Comparison of ENCODE assay signal across 9 mouse cellular contexts in the genomic region with DNA sequence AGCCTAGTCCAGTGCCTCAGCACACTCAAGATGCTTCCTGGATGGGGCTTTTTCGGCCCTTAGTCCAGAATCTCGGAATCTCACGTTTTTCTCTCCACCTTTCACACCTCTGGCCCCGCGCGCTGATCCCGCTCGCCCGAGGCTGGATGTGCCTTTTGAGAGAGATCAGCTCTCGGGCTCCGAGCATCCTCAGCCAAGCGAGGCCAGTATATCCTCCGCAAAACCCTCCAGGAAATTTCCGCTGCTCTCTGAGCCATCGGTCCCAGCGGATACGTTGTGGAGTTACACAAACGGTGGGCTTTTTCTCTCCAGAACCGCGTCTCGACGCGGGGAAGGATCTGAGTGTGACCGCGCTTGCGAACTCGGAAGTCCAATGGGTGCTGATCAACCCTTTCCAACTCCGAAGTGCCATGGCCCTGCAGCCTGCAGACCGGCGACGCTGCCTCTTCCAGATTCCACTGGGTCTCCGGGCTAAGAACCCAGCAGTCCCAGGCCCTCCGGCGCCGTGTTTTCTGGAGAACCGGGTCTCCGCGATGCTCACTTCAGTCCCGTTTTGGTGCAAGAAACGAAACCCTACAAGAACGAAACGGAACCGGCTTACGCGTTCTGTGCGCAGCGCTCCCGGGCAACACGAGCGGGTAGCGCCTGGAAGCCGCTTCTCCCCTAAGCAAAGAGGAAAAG. TPM values are rescaled to one million over a fixed set of nuclear protein-coding genes. Genes with fewer than 3 reads are reported as not detected.
A peak's percentile ranks its signal among the peaks of the same experiment; 100 is the strongest.
DNase-seq lines count a peak whose midpoint lies in the region; ATAC-seq and TF ChIP-seq lines count a peak whose summit lies in the region.
"Had no signal": no experiment of that assay in that cellular context is flagged by ENCODE, and none has a peak within 500 bp of the region (broad histone marks: within the 10 kb centered on the region; RNA-seq: fewer than 3 reads in every experiment).

No protein-coding gene starts in this region.

- H3K4me2 ChIP-seq in heart, embryonic 11.5 days = peak overlapping the region; percentile 71
- peak overlapping the region; percentile 93 for H3K4me2 ChIP-seq in forebrain, embryonic 12.5 days
- peak overlapping the region; percentile 60 for H3K4me2 ChIP-seq in intestine, postnatal 0 days (replicated peaks; ENCODE audit: low read depth)
- H3K4me2 ChIP-seq in midbrain, embryonic 13.5 days (replicated peaks) = peak overlapping the region; percentile 52

- no peak for ATAC-seq in heart, embryonic 11.5 days (replicated peaks; ENCODE audit: insufficient number of reproducible peaks, low FRiP score, low TSS enrichment)
- no peak for ATAC-seq in forebrain, embryonic 12.5 days (ENCODE audit: low FRiP score)
- ATAC-seq in intestine, postnatal 0 days = no peak
- no peak for ATAC-seq in midbrain, embryonic 13.5 days
- ATAC-seq in megakaryocyte-erythroid progenitor cell, adult 5-6 weeks (replicated peaks; ENCODE audit: low FRiP score, low TSS enrichment, poor library complexity, severe bottlenecking) = no peak

- DNase-seq in heart, adult 11 months = no peak
- peak; percentile 75 for DNase-seq in ZHBTc4 (ENCODE audit: low read depth, low spot score)
- no peak for DNase-seq in adipocyte (ENCODE audit: low spot score)

- WGBS in heart, embryonic 11.5 days (ENCODE audit: insufficient replicate concordance) = under 1% methylated on average over 52 of the region's 52 CpGs
- WGBS in forebrain, embryonic 12.5 days = under 1% methylated on average over 52 of the region's 52 CpGs
- WGBS in intestine, postnatal 0 days = under 1% methylated on average over 52 of the region's 52 CpGs
- WGBS in midbrain, embryonic 13.5 days = under 1% methylated on average over 52 of the region's 52 CpGs

- H3K4me3 ChIP-seq in heart, embryonic 11.5 days (ENCODE audit: low read depth, low read length) = peak overlapping the region; percentile 41
- peak overlapping the region; percentile 74 for H3K4me3 ChIP-seq in forebrain, embryonic 12.5 days (replicated peaks)
- peak overlapping the region; percentile 38 for H3K4me3 ChIP-seq in intestine, postnatal 0 days (ENCODE audit: low read depth, low read length)
- H3K4me3 ChIP-seq in midbrain, embryonic 13.5 days (replicated peaks) = peak overlapping the region; percentile 35

- TF ChIP-seq CTCF in intestine, postnatal 0 days (IDR thresholded peaks at IDR 0.05; ENCODE audit: low read depth) = no peak

- H3K9ac ChIP-seq in heart, embryonic 11.5 days (ENCODE audit: low read depth, low read length) = no peak overlapping the region
- H3K9ac ChIP-seq in forebrain, embryonic 12.5 days = peak overlapping the region; percentile 88
- H3K9ac ChIP-seq in intestine, postnatal 0 days (ENCODE audit: low read depth, low read length) = no peak overlapping the region
- H3K9ac ChIP-seq in midbrain, embryonic 13.5 days (replicated peaks) = peak overlapping the region; percentile 48

- H3K9me3 ChIP-seq in heart, embryonic 11.5 days (replicated peaks; ENCODE audit: control insufficient read depth, low read length) = no peaks in the 10 kb centered on the region
- H3K9me3 ChIP-seq in forebrain, embryonic 12.5 days = no peaks in the 10 kb centered on the region
- no peaks in the 10 kb centered on the region for H3K9me3 ChIP-seq in intestine, postnatal 0 days (ENCODE audit: control insufficient read depth)
- H3K9me3 ChIP-seq in midbrain, embryonic 13.5 days = no peaks in the 10 kb centered on the region

- no peaks in the 10 kb centered on the region for H3K36me3 ChIP-seq in heart, embryonic 11.5 days (ENCODE audit: control insufficient read depth, insufficient read depth, low read length)
- H3K36me3 ChIP-seq in forebrain, embryonic 12.5 days (replicated peaks) = no peaks in the 10 kb centered on the region; the same call in 1 of the 2 replicates
- H3K36me3 ChIP-seq in intestine, postnatal 0 days (ENCODE audit: control insufficient read depth, insufficient read depth) = no peaks in the 10 kb centered on the region
- H3K36me3 ChIP-seq in midbrain, embryonic 13.5 days = no peaks in the 10 kb centered on the region

- peaks cover 12% of the 10 kb centered on the region for H3K4me1 ChIP-seq in heart, embryonic 11.5 days (ENCODE audit: control insufficient read depth, insufficient read depth, low read length)
- H3K4me1 ChIP-seq in forebrain, embryonic 12.5 days = peaks cover 59% of the 10 kb centered on the region
- H3K4me1 ChIP-seq in intestine, postnatal 0 days (replicated peaks; ENCODE audit: control insufficient read depth, insufficient read depth, low read length) = no peaks in the 10 kb centered on the region; the same call in 1 of the 2 replicates
- H3K4me1 ChIP-seq in midbrain, embryonic 13.5 days (replicated peaks) = peaks cover 55% of the 10 kb centered on the region

- no peak overlapping the region for H3K27ac ChIP-seq in heart, embryonic 11.5 days (ENCODE audit: low read depth, low read length)
- H3K27ac ChIP-seq in forebrain, embryonic 12.5 days = peak overlapping the region; percentile 79
- H3K27ac ChIP-seq in intestine, postnatal 0 days (ENCODE audit: low read depth, low read length) = no peak overlapping the region
- no peak overlapping the region for H3K27ac ChIP-seq in midbrain, embryonic 13.5 days

- H3K27me3 ChIP-seq in heart, embryonic 11.5 days (ENCODE audit: control insufficient read depth, insufficient read depth, low read length) = peaks cover 94% of the 10 kb centered on the region
- peaks cover 95% of the 10 kb centered on the region for H3K27me3 ChIP-seq in forebrain, embryonic 12.5 days
- peaks cover 94% of the 10 kb centered on the region for H3K27me3 ChIP-seq in intestine, postnatal 0 days (replicated peaks; ENCODE audit: control insufficient read depth, insufficient read depth, low read length)
- peaks cover 99% of the 10 kb centered on the region for H3K27me3 ChIP-seq in midbrain, embryonic 13.5 days

RNA-seq across cellular contexts. Expression of a gene that starts 2.8 kb away (rescaled TPM):
- polyA plus RNA-seq in heart, embryonic 11.5 days (2014; fragmentation: Nextera tagmentation; extraction: Ambion mirVana) = not detected in 2 replicates
- 71.6 and 89.0 TPM in 2 replicates for polyA plus RNA-seq in forebrain, embryonic 12.5 days (2016; fragmentation: Nextera tagmentation; extraction: Ambion mirVana)
- not detected in 2 replicates for polyA plus RNA-seq in intestine, postnatal 0 days (2015; fragmentation: Nextera tagmentation; extraction: Ambion mirVana)
- 1.8 and 7.2 TPM in 2 replicates for polyA plus RNA-seq in midbrain, embryonic 13.5 days (2015; fragmentation: Nextera tagmentation; extraction: Ambion mirVana)
- not detected in 2 replicates for total RNA-seq in megakaryocyte-erythroid progenitor cell, adult 5-6 weeks (2014; fragmentation: Nextera tagmentation)
- not detected in 2 replicates for total RNA-seq in megakaryocyte-erythroid progenitor cell, adult 5-6 weeks (2017)
- total RNA-seq: ES-E14 had no signal

RNA-seq across cellular contexts. Expression of a gene that starts 52.5 kb away (rescaled TPM):
- polyA plus RNA-seq in heart, embryonic 11.5 days (2014; fragmentation: Nextera tagmentation; extraction: Ambion mirVana) = 59.8 and 82.7 TPM in 2 replicates
- 28.9 and 31.7 TPM in 2 replicates for polyA plus RNA-seq in forebrain, embryonic 12.5 days (2016; fragmentation: Nextera tagmentation; extraction: Ambion mirVana)
- 66.2 and 70.7 TPM in 2 replicates for polyA plus RNA-seq in intestine, postnatal 0 days (2015; fragmentation: Nextera tagmentation; extraction: Ambion mirVana)
- polyA plus RNA-seq in midbrain, embryonic 13.5 days (2015; fragmentation: Nextera tagmentation; extraction: Ambion mirVana) = 19.4 and 22.2 TPM in 2 replicates
- 30.5 and 41.7 TPM in 2 replicates for total RNA-seq in megakaryocyte-erythroid progenitor cell, adult 5-6 weeks (2014; fragmentation: Nextera tagmentation)
- total RNA-seq in megakaryocyte-erythroid progenitor cell, adult 5-6 weeks (2017) = 42.1 and 51.2 TPM in 2 replicates

Comparison
In these comparisons a context has a peak if more than half of its experiments do, and no peak if none do; other contexts are left out.
1. H3K9ac ChIP-seq: peak in forebrain, embryonic 12.5 days (single experiment) and midbrain, embryonic 13.5 days (single experiment); none in heart, embryonic 11.5 days (single experiment) and intestine, postnatal 0 days (single experiment).
2. Peak in every context shown above with its lines, with median percentiles within 50 percentile points of each other: H3K4me2 ChIP-seq and H3K4me3 ChIP-seq.